Comparison of ENCODE assay signal across 9 mouse cellular contexts in genomic region chr5:30909300-30909659, GRCm38 (mm10). TPM values are rescaled to one million over a fixed set of nuclear protein-coding genes. Genes with fewer than 3 reads are reported as not detected.
DNase-seq lines count a peak whose midpoint lies in the region; ATAC-seq and TF ChIP-seq lines count a peak whose summit lies in the region.
"Had no signal": no experiment of that assay in that cellular context is flagged by ENCODE, and none has a peak within 500 bp of the region (broad histone marks: within the 10 kb centered on the region; RNA-seq: fewer than 3 reads in every experiment).

No protein-coding gene starts in this region.

- peak overlapping the region; percentile 87; the same call in 1 of the 2 replicates for H3K27ac ChIP-seq in neural tube, embryonic 13.5 days (replicated peaks)
- peak overlapping the region; percentile 92 for H3K27ac ChIP-seq in heart, postnatal 0 days (ENCODE audit: low read depth)
- H3K27ac ChIP-seq in limb, embryonic 10.5 days: peak overlapping the region; percentile 95
- H3K27ac ChIP-seq: hindbrain, embryonic 15.5 days had no signal

- no peaks in the 10 kb centered on the region for H3K27me3 ChIP-seq in neural tube, embryonic 13.5 days
- H3K27me3 ChIP-seq in heart, postnatal 0 days (ENCODE audit: control insufficient read depth, insufficient read depth, low read length): no peaks in the 10 kb centered on the region
- H3K27me3 ChIP-seq in limb, embryonic 10.5 days (ENCODE audit: low read depth, poor library complexity, severe bottlenecking): no peaks in the 10 kb centered on the region
- H3K27me3 ChIP-seq: hindbrain, embryonic 15.5 days had no signal

- H3K9me3 ChIP-seq in neural tube, embryonic 13.5 days: no peaks in the 10 kb centered on the region
- H3K9me3 ChIP-seq in heart, postnatal 0 days (replicated peaks; ENCODE audit: control insufficient read depth, low read length): no peaks in the 10 kb centered on the region
- no peaks in the 10 kb centered on the region for H3K9me3 ChIP-seq in limb, embryonic 10.5 days (replicated peaks)
- H3K9me3 ChIP-seq: hindbrain, embryonic 15.5 days had no signal

- WGBS in neural tube, embryonic 13.5 days: 40% methylated on average over 7 of the region's 7 CpGs
- WGBS in heart, postnatal 0 days: 23% methylated on average over 7 of the region's 7 CpGs
- 11% methylated on average over 7 of the region's 7 CpGs for WGBS in limb, embryonic 10.5 days

- no peak for DNase-seq in neural tube, embryonic 10.5 days (ENCODE audit: extremely low spot score, low spot score)
- DNase-seq in heart, postnatal 0 days (ENCODE audit: low spot score): no peak
- DNase-seq in limb, embryonic 10.5 days (ENCODE audit: low spot score): no peak
- DNase-seq in Muller cell, postnatal 12 days (ENCODE audit: inconsistent ontology term): no peak
- DNase-seq in gastrocnemius, adult 8-10 months (ENCODE audit: low spot score in 2 of 2): no peak
- DNase-seq in cerebellum, postnatal 36 days: no peak
- DNase-seq: cerebellum, postnatal 10 days had no signal

- H3K4me1 ChIP-seq in neural tube, embryonic 13.5 days (replicated peaks): peaks cover 57% of the 10 kb centered on the region
- H3K4me1 ChIP-seq in heart, postnatal 0 days (ENCODE audit: control insufficient read depth, insufficient read depth): peaks cover 36% of the 10 kb centered on the region
- H3K4me1 ChIP-seq in limb, embryonic 10.5 days: peaks cover 89% of the 10 kb centered on the region

- no peak overlapping the region for H3K4me3 ChIP-seq in neural tube, embryonic 13.5 days
- H3K4me3 ChIP-seq in heart, postnatal 0 days (ENCODE audit: low read depth, low read length): no peak overlapping the region
- peak overlapping the region; percentile 77 for H3K4me3 ChIP-seq in limb, embryonic 10.5 days
- H3K4me3 ChIP-seq: hindbrain, embryonic 15.5 days had no signal

- TF ChIP-seq EP300 in heart, postnatal 0 days (IDR thresholded peaks at IDR 0.05; ENCODE audit: low read depth): no peak

- TF ChIP-seq CTCF in heart, postnatal 0 days (IDR thresholded peaks at IDR 0.05; ENCODE audit: low read depth): no peak

- H3K4me2 ChIP-seq in neural tube, embryonic 13.5 days: no peak overlapping the region
- H3K4me2 ChIP-seq in heart, postnatal 0 days (ENCODE audit: low read depth, low read length): no peak overlapping the region

- ATAC-seq in neural tube, embryonic 13.5 days (ENCODE audit: low read depth): no peak
- no peak for ATAC-seq in heart, postnatal 0 days (ENCODE audit: insufficient read depth, low read depth)

- peaks cover 20% of the 10 kb centered on the region for H3K36me3 ChIP-seq in neural tube, embryonic 13.5 days
- H3K36me3 ChIP-seq in heart, postnatal 0 days (replicated peaks; ENCODE audit: control insufficient read depth, insufficient read depth, low read length): peaks cover 10% of the 10 kb centered on the region
- H3K36me3 ChIP-seq in limb, embryonic 10.5 days: peaks cover 20% of the 10 kb centered on the region

- 0 out of 2 replicates have a peak overlapping the region, but pooled peaks have one; percentile 22 for H3K9ac ChIP-seq in neural tube, embryonic 13.5 days
- no peak overlapping the region for H3K9ac ChIP-seq in heart, postnatal 0 days (replicated peaks; ENCODE audit: low read depth, low read length)

RNA-seq across cellular contexts. Expression of gene Ost4, which starts 1.7 kb away (rescaled TPM):
- 258 and 278 TPM in 2 replicates for polyA plus RNA-seq in neural tube, embryonic 13.5 days (2015; fragmentation: Nextera tagmentation; extraction: Ambion mirVana)
- total RNA-seq in heart, postnatal 0 days (2014; rRNA removed; ENCODE audit: low replicate concordance): 201 and 280 TPM in 2 replicates
- polyA plus RNA-seq in heart, postnatal 0 days (2015; fragmentation: Nextera tagmentation; extraction: Ambion mirVana): 334 and 356 TPM in 2 replicates
- 403 and 414 TPM in 2 replicates for polyA plus RNA-seq in limb, embryonic 10.5 days (2016; fragmentation: Nextera tagmentation; extraction: Ambion mirVana)
- total RNA-seq in gastrocnemius, adult 8-10 months (2022): 100 to 1,000 TPM in 2 of 4 experiments, 10 to 100 TPM in 2; 96.6 to 117 (median 105) TPM

RNA-seq across cellular contexts. Expression of gene Emilin1, which starts 3.9 kb away (rescaled TPM):
- 30.7 and 43.9 TPM in 2 replicates for polyA plus RNA-seq in neural tube, embryonic 13.5 days (2015; fragmentation: Nextera tagmentation; extraction: Ambion mirVana)
- 63.5 and 64.5 TPM in 2 replicates for total RNA-seq in heart, postnatal 0 days (2014; rRNA removed; ENCODE audit: low replicate concordance)
- polyA plus RNA-seq in heart, postnatal 0 days (2015; fragmentation: Nextera tagmentation; extraction: Ambion mirVana): 68.3 and 70.4 TPM in 2 replicates
- polyA plus RNA-seq in limb, embryonic 10.5 days (2016; fragmentation: Nextera tagmentation; extraction: Ambion mirVana): 202 and 241 TPM in 2 replicates
- 1 to 10 TPM; 1.7 to 3.0 (median 2.8) TPM for total RNA-seq in gastrocnemius, adult 8-10 months (2022)

RNA-seq across cellular contexts. Expression of gene Khk, which starts 12.0 kb away (rescaled TPM):
- polyA plus RNA-seq in neural tube, embryonic 13.5 days (2015; fragmentation: Nextera tagmentation; extraction: Ambion mirVana): 11.4 and 11.9 TPM in 2 replicates
- 11.8 and 15.0 TPM in 2 replicates for total RNA-seq in heart, postnatal 0 days (2014; rRNA removed; ENCODE audit: low replicate concordance)
- polyA plus RNA-seq in heart, postnatal 0 days (2015; fragmentation: Nextera tagmentation; extraction: Ambion mirVana): 16.2 and 18.5 TPM in 2 replicates
- polyA plus RNA-seq in limb, embryonic 10.5 days (2016; fragmentation: Nextera tagmentation; extraction: Ambion mirVana): 7.1 and 7.8 TPM in 2 replicates
- total RNA-seq in gastrocnemius, adult 8-10 months (2022): 10 to 100 TPM; 35.7 to 40.5 (median 38.2) TPM

RNA-seq across cellular contexts. Expression of gene Agbl5, which starts 20.8 kb away (rescaled TPM):
- polyA plus RNA-seq in neural tube, embryonic 13.5 days (2015; fragmentation: Nextera tagmentation; extraction: Ambion mirVana): 25.8 and 29.3 TPM in 2 replicates
- total RNA-seq in heart, postnatal 0 days (2014; rRNA removed; ENCODE audit: low replicate concordance): 18.1 and 28.2 TPM in 2 replicates
- polyA plus RNA-seq in heart, postnatal 0 days (2015; fragmentation: Nextera tagmentation; extraction: Ambion mirVana): 4.2 and 4.9 TPM in 2 replicates
- polyA plus RNA-seq in limb, embryonic 10.5 days (2016; fragmentation: Nextera tagmentation; extraction: Ambion mirVana): 20.4 and 29.9 TPM in 2 replicates
- total RNA-seq in gastrocnemius, adult 8-10 months (2022): 1 to 10 TPM; 2.7 to 5.6 (median 3.2) TPM

RNA-seq across cellular contexts. Expression of gene Cgref1, which starts 36.1 kb away (rescaled TPM):
- 33.7 and 38.1 TPM in 2 replicates for polyA plus RNA-seq in neural tube, embryonic 13.5 days (2015; fragmentation: Nextera tagmentation; extraction: Ambion mirVana)
- total RNA-seq in heart, postnatal 0 days (2014; rRNA removed; ENCODE audit: low replicate concordance): 0.77 and 3.0 TPM in 2 replicates
- 1.1 and 1.2 TPM in 2 replicates for polyA plus RNA-seq in heart, postnatal 0 days (2015; fragmentation: Nextera tagmentation; extraction: Ambion mirVana)
- 1.0 and 2.5 TPM in 2 replicates for polyA plus RNA-seq in limb, embryonic 10.5 days (2016; fragmentation: Nextera tagmentation; extraction: Ambion mirVana)
- 1 to 10 TPM; 2.2 to 4.9 (median 3.3) TPM for total RNA-seq in gastrocnemius, adult 8-10 months (2022)
